Mouse (Mus musculus): ENCODE measurements around the gene Pde4d. TPM values are rescaled to one million over a fixed set of nuclear protein-coding genes. Genes with fewer than 3 reads are reported as not detected.

Gene Pde4d
- polyA plus RNA-seq, 1 experiment from 2014 or later, result 17.7 TPM

- H3K9ac ChIP-seq, result no peak overlapping the region
- WGBS, result 74% methylated on average over 6 of the region's 6 CpGs
- H3K27me3 ChIP-seq, result no peaks in the 10 kb centered on the region
- H3K4me3 ChIP-seq, result no peak overlapping the region
- ATAC-seq (ENCODE audit: insufficient number of reproducible peaks, low FRiP score, low TSS enrichment, low read depth), result no peak
- no peaks in the 10 kb centered on the region for H3K4me1 ChIP-seq
- no peak overlapping the region for H3K4me2 ChIP-seq
- H3K27ac ChIP-seq, result no peak overlapping the region
- H3K36me3 ChIP-seq, result no peaks in the 10 kb centered on the region
- H3K9me3 ChIP-seq, result no peaks in the 10 kb centered on the region
Observed at GRCm38 (mm10) chr13:108856776-108857435, 407.2 kb downstream of the Pde4d start.

- Histone ChIP-seq H3K4me2 (no peak overlapping the region), H3K36me3 (no peaks in the 10 kb centered on the region), H3K27ac (no peak overlapping the region), H3K27me3 (no peaks in the 10 kb centered on the region), H3K9ac (no peak overlapping the region), H3K9me3 (no peaks in the 10 kb centered on the region), H3K4me3 (no peak overlapping the region), H3K4me1 (no peaks in the 10 kb centered on the region)
- 78% methylated on average over 3 of the region's 3 CpGs for WGBS
- no peak for ATAC-seq (ENCODE audit: insufficient number of reproducible peaks, low FRiP score, low TSS enrichment, low read depth)
Observed at GRCm38 (mm10) chr13:108859336-108859735, 409.6 kb downstream of the Pde4d start.

- no peak for ATAC-seq (ENCODE audit: insufficient number of reproducible peaks, low FRiP score, low TSS enrichment, low read depth)
- Histone ChIP-seq H3K4me2 (no peak overlapping the region), H3K9ac (no peak overlapping the region), H3K4me3 (no peak overlapping the region), H3K36me3 (no peaks in the 10 kb centered on the region), H3K4me1 (no peaks in the 10 kb centered on the region), H3K9me3 (no peaks in the 10 kb centered on the region), H3K27me3 (no peaks in the 10 kb centered on the region), H3K27ac (no peak overlapping the region)
- WGBS, result 72% methylated on average over 7 of the region's 7 CpGs
Observed at GRCm38 (mm10) chr13:108860737-108861136, 411.0 kb downstream of the Pde4d start.

- H3K27me3 ChIP-seq, result no peaks in the 10 kb centered on the region
- no peaks in the 10 kb centered on the region for H3K4me1 ChIP-seq
- ATAC-seq (ENCODE audit: insufficient number of reproducible peaks, low FRiP score, low TSS enrichment, low read depth), result no peak
- no peak overlapping the region for H3K27ac ChIP-seq
- no peak overlapping the region for H3K4me2 ChIP-seq
- no peaks in the 10 kb centered on the region for H3K9me3 ChIP-seq
- H3K4me3 ChIP-seq, result no peak overlapping the region
- WGBS, result 92% methylated on average over 7 of the region's 7 CpGs
- H3K36me3 ChIP-seq, result no peaks in the 10 kb centered on the region
- no peak overlapping the region for H3K9ac ChIP-seq
Observed at GRCm38 (mm10) chr13:108861707-108862106, 412.0 kb downstream of the Pde4d start.

- no peak for ATAC-seq (ENCODE audit: insufficient number of reproducible peaks, low FRiP score, low TSS enrichment, low read depth)
- Histone ChIP-seq H3K4me1 (no peaks in the 10 kb centered on the region), H3K4me2 (no peak overlapping the region), H3K36me3 (no peaks in the 10 kb centered on the region), H3K4me3 (no peak overlapping the region), H3K9ac (no peak overlapping the region), H3K9me3 (no peaks in the 10 kb centered on the region), H3K27ac (no peak overlapping the region), H3K27me3 (no peaks in the 10 kb centered on the region)
- 82% methylated on average over 5 of the region's 5 CpGs for WGBS
Observed at GRCm38 (mm10) chr13:108862173-108862572, 412.4 kb downstream of the Pde4d start.

GRCm38 (mm10) chr13:108900160-108900559 is 450.4 kb downstream of the Pde4d start:
- H3K27ac ChIP-seq, result no peak overlapping the region
- no peaks in the 10 kb centered on the region for H3K9me3 ChIP-seq
- no peak overlapping the region for H3K9ac ChIP-seq
- H3K36me3 ChIP-seq, result no peaks in the 10 kb centered on the region
- H3K4me2 ChIP-seq, result no peak overlapping the region
- no peaks in the 10 kb centered on the region for H3K27me3 ChIP-seq
- ATAC-seq (ENCODE audit: insufficient number of reproducible peaks, low FRiP score, low TSS enrichment, low read depth), result no peak
- no peaks in the 10 kb centered on the region for H3K4me1 ChIP-seq
- WGBS, result 88% methylated on average over 5 of the region's 5 CpGs
- no peak overlapping the region for H3K4me3 ChIP-seq

GRCm38 (mm10) chr13:108905121-108905520 is 455.4 kb downstream of the Pde4d start:
- Histone ChIP-seq H3K27ac (no peak overlapping the region), H3K4me1 (no peaks in the 10 kb centered on the region), H3K4me3 (no peak overlapping the region), H3K4me2 (no peak overlapping the region), H3K9me3 (no peaks in the 10 kb centered on the region), H3K36me3 (no peaks in the 10 kb centered on the region), H3K9ac (no peak overlapping the region), H3K27me3 (no peaks in the 10 kb centered on the region)
- 53% methylated on average over 2 of the region's 2 CpGs for WGBS
- no peak for ATAC-seq (ENCODE audit: insufficient number of reproducible peaks, low FRiP score, low TSS enrichment, low read depth)

GRCm38 (mm10) chr13:108909193-108909592 is 459.4 kb downstream of the Pde4d start:
- Histone ChIP-seq H3K27me3 (no peaks in the 10 kb centered on the region), H3K36me3 (no peaks in the 10 kb centered on the region), H3K4me3 (no peak overlapping the region), H3K9me3 (no peaks in the 10 kb centered on the region), H3K9ac (no peak overlapping the region), H3K27ac (no peak overlapping the region), H3K4me2 (no peak overlapping the region), H3K4me1 (no peaks in the 10 kb centered on the region)
- no peak for ATAC-seq (ENCODE audit: insufficient number of reproducible peaks, low FRiP score, low TSS enrichment, low read depth)
- WGBS, result 87% methylated on average over 2 of the region's 2 CpGs

GRCm38 (mm10) chr13:108914626-108915025 is 464.9 kb downstream of the Pde4d start:
- no peaks in the 10 kb centered on the region for H3K36me3 ChIP-seq
- ATAC-seq (ENCODE audit: insufficient number of reproducible peaks, low FRiP score, low TSS enrichment, low read depth), result no peak
- no peaks in the 10 kb centered on the region for H3K9me3 ChIP-seq
- no peaks in the 10 kb centered on the region for H3K4me1 ChIP-seq
- H3K4me2 ChIP-seq, result no peak overlapping the region
- 35% methylated on average over 3 of the region's 3 CpGs for WGBS
- no peak overlapping the region for H3K4me3 ChIP-seq
- no peak overlapping the region for H3K27ac ChIP-seq
- H3K9ac ChIP-seq, result no peak overlapping the region
- H3K27me3 ChIP-seq, result no peaks in the 10 kb centered on the region

GRCm38 (mm10) chr13:108921146-108921545 is 471.4 kb downstream of the Pde4d start:
- Histone ChIP-seq H3K4me2 (no peak overlapping the region), H3K9ac (no peak overlapping the region), H3K4me3 (no peak overlapping the region), H3K27me3 (no peaks in the 10 kb centered on the region), H3K36me3 (no peaks in the 10 kb centered on the region), H3K4me1 (no peaks in the 10 kb centered on the region), H3K27ac (no peak overlapping the region), H3K9me3 (no peaks in the 10 kb centered on the region)
- 70% methylated on average over 4 of the region's 4 CpGs for WGBS
- ATAC-seq (ENCODE audit: insufficient number of reproducible peaks, low FRiP score, low TSS enrichment, low read depth), result no peak

- Histone ChIP-seq H3K27ac (no peak overlapping the region), H3K27me3 (no peaks in the 10 kb centered on the region), H3K4me3 (no peak overlapping the region), H3K4me1 (no peaks in the 10 kb centered on the region), H3K9me3 (no peaks in the 10 kb centered on the region), H3K9ac (no peak overlapping the region), H3K4me2 (no peak overlapping the region), H3K36me3 (no peaks in the 10 kb centered on the region)
- no peak for ATAC-seq (ENCODE audit: insufficient number of reproducible peaks, low FRiP score, low TSS enrichment, low read depth)
- WGBS, result 85% methylated on average over 3 of the region's 3 CpGs
Observed at GRCm38 (mm10) chr13:108934854-108935253, 485.1 kb downstream of the Pde4d start.

GRCm38 (mm10) chr13:108937272-108937671 is 487.5 kb downstream of the Pde4d start:
- no peaks in the 10 kb centered on the region for H3K27me3 ChIP-seq
- H3K9me3 ChIP-seq, result no peaks in the 10 kb centered on the region
- H3K27ac ChIP-seq, result no peak overlapping the region
- H3K9ac ChIP-seq, result no peak overlapping the region
- WGBS, result 49% methylated on average over 2 of the region's 2 CpGs
- ATAC-seq (ENCODE audit: insufficient number of reproducible peaks, low FRiP score, low TSS enrichment, low read depth), result no peak
- no peak overlapping the region for H3K4me2 ChIP-seq
- no peaks in the 10 kb centered on the region for H3K4me1 ChIP-seq
- no peak overlapping the region for H3K4me3 ChIP-seq
- H3K36me3 ChIP-seq, result no peaks in the 10 kb centered on the region

GRCm38 (mm10) chr13:108952911-108953310 is 503.2 kb downstream of the Pde4d start:
- Histone ChIP-seq H3K36me3 (no peaks in the 10 kb centered on the region), H3K4me1 (no peaks in the 10 kb centered on the region), H3K27ac (no peak overlapping the region), H3K9me3 (no peaks in the 10 kb centered on the region), H3K9ac (no peak overlapping the region), H3K4me2 (no peak overlapping the region), H3K27me3 (no peaks in the 10 kb centered on the region), H3K4me3 (no peak overlapping the region)
- WGBS, result 84% methylated on average over 1 of the region's 1 CpGs
- ATAC-seq (ENCODE audit: insufficient number of reproducible peaks, low FRiP score, low TSS enrichment, low read depth), result no peak
